Mouse (Mus musculus): ENCODE results near the gene Epha3. TPM values are rescaled to one million over a fixed set of nuclear protein-coding genes. Genes with fewer than 3 reads are reported as not detected.

The Epha3 gene
- polyA plus RNA-seq (2012; rRNA removed) = 0.28 and 0.62 TPM in 2 replicates

GRCm38 (mm10) chr16:63863913-63864330, at the start of gene Epha3:
TSS of gene Epha3 (minus strand) at chr16:63864175.

All from liver, embryonic 14 days (tissue).